Mouse (Mus musculus) urinary bladder, postnatal 36 days (tissue): ENCODE data around the gene Cachd1.
A peak's percentile ranks its signal among the peaks of the same experiment; 100 is the strongest.

Source experiments
- DNase-seq, 2 experiments: peaks; one replicate each; pipeline ENCODE4 v3.0.0; 2022; ENCODE audit warnings: low spot score in 2 of 2, mixed read lengths in 1 of 2

The Cachd1 gene

DNA sequence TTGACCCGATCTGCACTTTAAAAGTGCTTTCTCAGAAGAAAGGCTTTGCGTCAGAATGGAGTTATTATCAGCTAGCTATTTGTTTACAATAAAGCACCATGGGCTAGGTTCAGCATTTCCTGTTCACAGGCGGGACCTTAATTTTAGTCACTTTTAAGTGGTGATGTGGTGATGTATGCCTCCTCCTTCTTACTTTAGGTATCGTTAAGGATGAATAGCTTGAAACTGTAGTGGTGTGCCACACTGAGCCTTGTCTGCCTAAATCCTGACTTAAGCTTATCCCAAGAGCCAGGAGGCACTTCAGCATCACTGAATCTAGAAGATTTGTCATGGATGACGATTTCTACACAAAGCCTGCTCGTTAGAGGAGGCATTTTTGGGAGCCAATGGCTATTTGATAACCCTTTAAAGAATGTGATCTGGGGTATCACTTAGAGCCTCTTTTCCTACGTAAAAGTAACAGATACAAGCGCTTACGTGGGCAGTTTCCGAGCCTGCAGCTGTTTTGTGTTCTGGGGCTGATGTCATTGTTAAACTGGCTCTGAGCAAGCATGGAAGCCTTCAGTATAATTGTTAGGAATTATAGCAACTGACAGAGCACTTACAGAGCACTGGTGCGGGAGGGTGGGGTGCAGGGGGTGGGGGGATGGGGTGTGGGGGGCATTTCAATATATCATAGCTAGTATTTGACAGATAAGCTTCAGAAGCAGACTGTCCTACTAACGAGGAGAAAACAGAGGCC is 89.7 kb downstream of the Cachd1 start:
- DNase-seq = no peak

DNA sequence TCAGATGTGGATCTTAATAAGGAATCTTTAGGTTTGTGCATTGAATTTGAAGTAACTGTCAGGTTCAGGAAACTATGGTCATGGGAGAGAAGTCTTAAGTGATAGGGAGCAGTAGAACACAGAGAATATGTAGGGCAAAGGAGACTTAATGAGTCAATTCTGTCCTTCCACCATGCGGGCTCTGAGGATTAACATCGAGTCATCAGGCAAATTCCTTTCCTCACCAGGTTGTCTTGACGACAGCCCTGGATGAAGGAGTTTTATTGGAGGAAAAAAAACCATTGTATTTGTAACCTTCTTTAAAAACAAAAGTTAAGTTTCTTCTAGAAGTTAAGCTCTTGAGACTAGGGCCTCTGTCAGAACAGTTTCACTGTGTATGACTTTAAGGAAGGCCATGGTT is 100.9 kb downstream of the Cachd1 start:
- no peak for DNase-seq

DNA sequence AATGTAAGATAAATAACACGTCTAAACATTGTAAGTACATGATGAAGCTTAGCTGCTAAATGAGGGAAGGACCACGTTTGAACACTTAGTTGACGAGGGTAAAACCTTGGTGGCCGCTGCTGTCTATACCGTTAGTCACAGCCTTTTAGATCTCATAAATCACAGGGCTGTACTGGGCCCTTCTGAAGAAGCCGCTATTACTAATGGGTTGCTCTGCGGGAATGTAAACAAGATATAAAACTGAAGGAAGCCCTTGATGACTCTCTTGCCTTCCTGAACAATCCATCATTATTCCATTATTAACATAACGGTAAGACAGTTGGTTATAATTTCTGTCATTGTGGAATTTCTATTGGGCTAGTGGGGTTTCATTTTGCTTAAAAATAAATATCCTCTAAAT is 102.9 kb downstream of the Cachd1 start:
- no peak for DNase-seq

GRCm38 (mm10) chr4:100880075-100880474 is 103.6 kb downstream of the Cachd1 start:
- DNase-seq = no peak

DNA sequence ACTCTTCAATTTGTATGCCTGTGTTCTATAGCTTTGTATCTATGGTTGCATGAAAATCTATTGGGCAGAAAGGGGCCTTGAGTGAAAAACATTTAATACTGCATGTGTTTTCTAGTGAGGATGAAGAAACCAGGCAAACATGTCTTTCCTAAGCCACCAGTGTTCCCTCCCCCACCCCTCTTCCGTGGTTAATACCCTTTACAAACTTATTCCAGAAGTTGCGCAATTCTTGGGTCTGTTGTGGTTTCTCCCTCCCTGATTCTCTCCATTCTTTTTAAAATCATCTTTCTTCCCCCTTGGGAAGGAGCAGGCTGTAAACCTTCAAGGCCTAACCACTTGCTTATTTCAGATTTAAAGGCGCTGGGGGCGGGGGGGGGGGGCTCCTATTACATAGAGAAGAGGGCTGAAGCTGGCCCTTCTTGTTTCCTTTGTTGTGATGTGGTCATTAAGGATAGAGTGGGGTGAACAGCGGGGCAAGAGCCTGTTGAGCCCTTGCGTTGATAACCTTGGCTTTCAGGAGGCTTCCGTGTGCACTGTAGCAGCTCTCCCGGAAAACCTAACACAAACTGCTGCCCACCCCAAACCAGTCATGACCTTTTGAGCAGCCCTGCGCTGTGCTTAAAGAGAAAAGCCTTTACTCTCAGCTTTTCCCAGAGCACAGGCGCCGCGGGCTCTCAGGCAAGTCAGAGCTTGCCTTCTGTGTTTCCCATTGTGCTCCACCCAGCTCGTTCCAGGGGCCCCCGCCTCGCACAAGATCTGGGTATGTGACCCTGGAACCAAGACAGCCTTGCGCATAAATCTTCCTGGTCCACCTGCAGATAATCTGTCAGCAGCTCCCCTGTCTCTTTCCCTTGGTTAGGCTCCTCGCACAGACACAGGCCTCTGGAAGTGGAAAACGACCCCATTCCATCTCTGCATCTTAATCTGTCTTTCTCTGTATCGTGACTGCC is 109.6 kb downstream of the Cachd1 start:
- DNase-seq = peak in 1 of 2 experiments; percentile 45

DNA sequence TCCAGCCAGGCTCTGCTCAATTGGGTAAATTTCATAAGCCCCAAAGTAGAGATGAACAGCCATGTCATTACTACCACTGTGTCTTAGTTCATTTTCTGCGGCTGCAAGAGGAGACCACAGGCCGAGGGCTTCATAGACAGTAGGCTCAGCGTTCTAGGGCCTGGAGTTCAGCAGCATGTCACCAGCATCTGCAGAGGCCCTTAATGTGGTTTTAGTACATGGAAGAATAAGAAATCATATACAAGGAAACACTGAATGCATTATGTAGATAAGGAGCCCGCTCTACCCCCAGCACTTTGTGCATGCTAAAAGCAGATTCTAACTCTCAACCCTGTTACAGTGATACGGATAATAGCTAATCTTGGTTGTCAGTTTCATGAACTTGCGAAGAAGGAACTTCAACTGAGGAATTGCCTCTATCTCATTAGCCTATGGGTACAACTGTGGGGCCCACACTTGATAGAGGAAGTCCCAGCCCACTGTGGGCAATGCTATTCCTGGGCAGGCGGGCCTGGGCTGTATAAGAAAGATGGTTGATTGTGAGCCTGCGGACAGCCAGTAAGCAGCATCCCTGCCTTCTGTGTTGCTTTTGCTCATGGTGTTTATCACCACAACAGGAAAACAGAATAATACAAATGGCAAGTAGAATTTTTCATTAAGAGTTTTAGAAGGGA is 110.4 kb downstream of the Cachd1 start:
- no peak for DNase-seq

GRCm38 (mm10) chr4:100890106-100890970 is 113.9 kb downstream of the Cachd1 start:
- no peak for DNase-seq

GRCm38 (mm10) chr4:100893739-100894138 is 117.3 kb downstream of the Cachd1 start:
- no peak for DNase-seq

DNA sequence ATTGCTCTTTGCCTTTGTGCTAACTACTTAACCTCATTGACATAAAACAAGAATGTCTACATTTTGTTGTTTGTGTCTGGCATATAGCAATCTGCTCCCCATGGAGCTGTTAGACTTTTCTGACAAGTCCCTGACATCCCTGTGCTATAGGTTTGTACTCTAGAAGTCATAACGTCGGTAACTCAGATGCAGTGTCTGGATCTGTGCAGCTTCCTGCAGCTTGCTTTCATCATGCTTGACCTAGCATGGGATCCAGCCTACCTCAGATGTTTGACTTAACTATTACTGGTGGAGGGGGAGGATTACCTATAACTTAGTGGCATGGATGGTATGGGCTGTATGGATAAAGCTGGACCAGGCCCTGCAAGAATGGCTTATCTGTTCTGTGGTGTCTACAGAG is 117.7 kb downstream of the Cachd1 start:
- no peak for DNase-seq

DNA sequence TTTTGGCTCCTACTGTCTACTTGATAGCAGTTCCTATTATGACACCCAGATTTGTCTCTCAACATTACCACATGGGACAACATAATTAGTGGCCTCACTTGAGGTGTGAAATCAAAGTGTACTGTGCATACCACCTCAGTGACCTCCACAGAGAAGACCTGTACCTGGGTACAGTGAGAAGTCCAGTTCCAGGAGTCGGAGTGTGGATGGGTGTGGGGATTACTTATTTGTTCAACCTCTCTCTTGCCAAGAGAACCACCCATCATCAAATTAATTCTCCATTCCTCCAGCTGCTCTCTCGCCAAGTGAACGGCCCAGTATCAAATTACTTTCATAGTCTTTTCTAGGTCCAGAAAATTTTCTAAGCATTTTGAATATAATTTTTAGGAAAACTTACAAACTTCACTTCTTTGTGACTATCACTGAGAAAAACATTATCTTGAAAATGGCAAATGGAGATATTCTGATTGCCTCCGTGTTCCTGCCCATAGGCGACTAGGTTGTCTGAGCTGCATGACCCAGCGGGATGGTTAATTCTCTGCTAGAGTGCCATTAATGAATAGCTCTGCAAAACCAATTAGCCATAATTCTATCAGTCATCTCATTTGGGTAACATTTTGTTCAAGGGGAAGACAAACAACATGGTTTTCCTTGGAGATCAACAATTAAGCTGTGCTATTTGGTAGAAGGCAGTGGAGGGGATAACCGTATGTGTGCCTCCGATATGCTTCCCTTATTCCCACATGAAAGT is 120.0 kb downstream of the Cachd1 start:
- DNase-seq = no peak

GRCm38 (mm10) chr4:100897943-100898342 is 121.5 kb downstream of the Cachd1 start:
- no peak for DNase-seq

- DNase-seq = no peak
These were observed 133.3 kb downstream of the Cachd1 start for GRCm38 (mm10) chr4:100909694-100910340.

- no peak for DNase-seq
These were observed 134.3 kb downstream of the Cachd1 start for GRCm38 (mm10) chr4:100910605-100911330.

GRCm38 (mm10) chr4:100911658-100912057 is 135.2 kb downstream of the Cachd1 start:
- DNase-seq = no peak

DNA sequence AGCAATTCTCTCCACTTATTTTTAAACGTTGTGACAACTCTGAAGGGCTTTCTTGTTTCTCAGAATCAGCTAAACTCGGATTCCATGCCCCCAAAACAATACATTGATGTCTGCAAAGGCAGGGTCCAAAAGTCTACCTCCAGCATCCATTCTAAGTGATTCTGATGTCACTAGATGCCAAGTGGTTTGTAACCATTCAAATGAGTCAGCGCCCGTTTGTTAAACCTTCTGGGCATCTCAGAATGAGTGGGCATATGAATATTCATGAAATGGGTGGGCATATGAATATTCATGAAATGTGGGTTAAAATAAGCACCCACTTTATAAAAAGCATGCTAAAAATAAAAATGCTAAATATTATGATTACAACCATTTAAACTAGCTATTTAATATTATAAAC is 137.2 kb downstream of the Cachd1 start:
- no peak for DNase-seq

DNA sequence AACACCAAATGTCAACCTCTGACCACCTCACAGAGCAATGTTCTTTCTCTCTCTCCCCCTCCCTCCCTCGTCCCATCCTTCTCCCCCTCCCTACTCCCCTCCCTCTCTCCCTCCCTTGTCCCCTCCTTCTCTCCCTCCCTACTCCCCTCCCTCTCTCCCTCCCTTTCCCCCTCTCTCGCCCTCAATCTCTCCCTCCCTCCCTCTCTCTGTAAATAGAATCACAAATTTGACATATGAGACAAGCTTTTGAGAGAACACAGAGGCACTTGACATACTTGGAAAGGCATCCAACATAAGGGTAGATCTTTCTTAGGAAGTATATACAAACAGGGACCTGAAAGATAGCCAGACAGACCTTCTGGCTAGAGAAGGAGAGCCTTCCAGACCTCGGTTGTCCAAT is 138.1 kb downstream of the Cachd1 start:
- no peak for DNase-seq

GRCm38 (mm10) chr4:100915093-100915492 is 138.6 kb downstream of the Cachd1 start:
- DNase-seq = no peak

GRCm38 (mm10) chr4:100917511-100917910 is 141.0 kb downstream of the Cachd1 start:
- no peak for DNase-seq

- DNase-seq = no peak
These were observed 143.9 kb downstream of the Cachd1 start for GRCm38 (mm10) chr4:100920413-100920812.
